Mouse (Mus musculus): ENCODE data around the gene Nt5c2.

- TF ChIP-seq CTCF (IDR thresholded peaks at IDR 0.05; ENCODE audit: low read depth) (no peak), EP300 (IDR thresholded peaks at IDR 0.05; ENCODE audit: low read depth) (no peak)
These were observed 106.7 kb downstream of the Nt5c2 start for GRCm38 (mm10) chr19:46908207-46908606.

Measured in liver, postnatal 0 days (tissue).